In the genomic region with DNA sequence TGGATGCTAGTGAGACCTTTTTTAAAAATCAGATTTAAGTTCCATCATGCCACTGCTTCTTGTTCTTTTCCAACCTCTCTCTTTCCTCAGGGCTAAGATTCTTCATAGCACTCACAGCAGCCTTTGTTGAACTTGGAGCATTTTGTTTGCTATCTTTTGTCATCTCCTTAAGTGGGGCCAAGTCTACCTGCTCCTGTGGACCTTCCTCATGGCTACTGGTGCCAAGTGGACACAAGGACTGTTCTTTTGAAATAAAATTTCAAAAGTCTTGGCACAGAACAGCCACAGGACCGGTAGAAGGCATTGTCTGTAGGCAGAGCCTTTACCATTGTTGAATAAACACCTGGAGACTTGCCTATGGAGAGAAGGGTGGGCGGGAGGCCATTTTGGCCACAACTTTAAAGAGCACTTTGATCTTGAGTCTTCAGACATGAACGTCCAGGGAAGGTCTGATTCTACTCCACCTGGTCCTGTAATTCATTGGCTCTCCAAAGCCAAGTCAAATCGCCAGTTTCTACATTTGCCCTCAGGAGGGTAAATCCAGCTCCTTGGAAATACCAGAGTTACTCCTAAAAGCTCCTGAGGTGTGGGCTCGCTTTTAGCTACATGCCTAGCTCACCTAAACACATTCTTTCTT, we compare ENCODE assay signal across 23 mouse cellular contexts.
"Had no signal": no experiment of that assay in that cellular context is flagged by ENCODE, and none has a peak within 500 bp of the region (broad histone marks: within the 10 kb centered on the region; RNA-seq: fewer than 3 reads in every experiment).

No protein-coding gene starts in this region.

- H3K36me3 ChIP-seq: intestine, embryonic 15.5 days; midbrain, embryonic 12.5 days; midbrain, embryonic 15.5 days had no signal

- H3K27me3 ChIP-seq: intestine, embryonic 15.5 days; midbrain, embryonic 12.5 days; midbrain, embryonic 15.5 days had no signal

- H3K9me3 ChIP-seq: intestine, embryonic 15.5 days; midbrain, embryonic 12.5 days; midbrain, embryonic 15.5 days had no signal

- DNase-seq: kidney, adult 11 months; kidney, adult 8-10 months; kidney, postnatal 25 days; layer of hippocampus, adult 9-11 months; lung, adult 2 months; lung, postnatal 10 days; lung, postnatal 4 days; right cerebral cortex, adult 18-20 months; right cerebral cortex, postnatal 14 days; right cerebral cortex, postnatal 4 days; thymus, adult 2 months; thymus, postnatal 14 days; thymus, postnatal 4 days had no signal

- H3K9ac ChIP-seq: intestine, embryonic 15.5 days; liver, embryonic 14.5 days; midbrain, embryonic 12.5 days; midbrain, embryonic 15.5 days had no signal

- H3K4me1 ChIP-seq: midbrain, embryonic 12.5 days; midbrain, embryonic 15.5 days had no signal

- ATAC-seq: intestine, embryonic 15.5 days; midbrain, embryonic 15.5 days had no signal

- H3K27ac ChIP-seq: intestine, embryonic 15.5 days; kidney, postnatal 0 days; layer of hippocampus, adult 2 months; left cerebral cortex, adult 2 months; liver, embryonic 14.5 days; midbrain, embryonic 12.5 days; midbrain, embryonic 15.5 days; stomach, postnatal 0 days had no signal

- H3K4me2 ChIP-seq: intestine, embryonic 15.5 days; liver, embryonic 11.5 days; midbrain, embryonic 12.5 days; midbrain, embryonic 15.5 days had no signal

- H3K4me3 ChIP-seq: intestine, embryonic 15.5 days; layer of hippocampus, adult 2 months; left cerebral cortex, adult 2 months; midbrain, embryonic 12.5 days; midbrain, embryonic 15.5 days; myocyte had no signal
